Mouse (Mus musculus) gastrocnemius, postnatal 25 days (tissue): ENCODE measurements around the gene Olfr1489. TPM values are rescaled to one million over a fixed set of nuclear protein-coding genes. Genes with fewer than 3 reads are reported as not detected.
"Not testable (repeated sequence)": the region's sequence is repeated elsewhere in the genome, so short reads cannot be mapped to it uniquely, and the experiment has no call there.

Experiments used
- DNase-seq: peaks from one replicate; pipeline ENCODE4 v3.0.0; 2022
- long read RNA-seq, 2 experiments: library from polyadenylated mRNA; stranded (forward); transcript quantifications; one replicate each; pipeline ENCODE4 v2.0.0; 2021
- microRNA-seq, 2 experiments: library from miRNA; unstranded; fragments of <30 nt; microRNA quantifications; one replicate each; pipeline ENCODE4 v1.2.0; 2021; ENCODE audit warnings: borderline replicate concordance in 2 of 2
- total RNA-seq, 2 experiments: library from RNA; stranded (reverse); gene quantifications; 1 replicate in 1 of 2; 2 replicates in 1 of 2; pipeline ENCODE4 v1.2.3; 2021

Gene Olfr1489
- total RNA-seq, result not detected
- long read RNA-seq, experiment 1, result 0 reads
- long read RNA-seq, experiment 2, result 0 reads

- no peak for DNase-seq
Measured at GRCm38 (mm10) chr19:13631321-13631720, at the start of gene Olfr1489. Gene Olfr1489, plus strand, starts transcription at chr19:13631621.

GRCm38 (mm10) chr19:13583211-13583610 lies 48.2 kb upstream of the Olfr1489 start, which contains the start of gene Olfr1484:
Gene Olfr1484, plus strand, starts transcription at chr19:13583511.
- no peak for DNase-seq

GRCm38 (mm10) chr19:13617075-13617474 lies 14.3 kb upstream of the Olfr1489 start, which contains the start of gene Olfr1487:
Gene Olfr1487, plus strand, starts transcription at chr19:13617375.
- not testable (repeated sequence) for DNase-seq

GRCm38 (mm10) chr19:13650791-13651190 lies 19.4 kb downstream of the Olfr1489 start, which contains the start of gene Olfr1490:
Gene Olfr1490, plus strand, starts transcription at chr19:13651091.
- DNase-seq, result no peak

Small RNAs within 50 kb of the gene (microRNA-seq; reads per million reads assigned to microRNA genes)
- 0 reads per million in 2 experiments for gene Gm22323
- gene Gm23931, result 0 reads per million in 2 experiments

Other genes starting within 250 kb of the Olfr1489 start
- gene Olfr1469, start 223.8 kb upstream of the Olfr1489 start, total RNA-seq, result not detected
- not detected for gene Olfr1471, start 188.2 kb upstream of the Olfr1489 start, total RNA-seq
- gene Olfr1472, start 175.5 kb upstream of the Olfr1489 start, total RNA-seq, result not detected
- gene Olfr1474, start 162.1 kb upstream of the Olfr1489 start, total RNA-seq, result not detected
- not detected for gene Olfr1475, start 151.4 kb upstream of the Olfr1489 start, total RNA-seq
- not detected for gene Olfr1477, start 131.1 kb upstream of the Olfr1489 start, total RNA-seq
- gene Olfr1480, start 103.7 kb upstream of the Olfr1489 start, total RNA-seq, result not detected
- gene Olfr1484, start 48.1 kb upstream of the Olfr1489 start, total RNA-seq, result not detected
- gene Olfr1487, start 14.2 kb upstream of the Olfr1489 start, total RNA-seq, result not detected
- not detected for gene Olfr1490, start 19.5 kb downstream of the Olfr1489 start, total RNA-seq
- gene Olfr1491, start 65.6 kb downstream of the Olfr1489 start, total RNA-seq, result not detected
- not detected for gene Olfr1493-ps1, start 91.7 kb downstream of the Olfr1489 start, total RNA-seq
- not detected for gene Olfr1494, start 108.1 kb downstream of the Olfr1489 start, total RNA-seq
- gene Olfr1495, start 133.0 kb downstream of the Olfr1489 start, total RNA-seq, result not detected
- not detected for gene Olfr1496, start 146.3 kb downstream of the Olfr1489 start, total RNA-seq
- gene Olfr1497, start 166.6 kb downstream of the Olfr1489 start, total RNA-seq, result not detected
- gene Olfr1499, start 187.8 kb downstream of the Olfr1489 start, total RNA-seq, result not detected
- not detected for gene Olfr1500, start 198.9 kb downstream of the Olfr1489 start, total RNA-seq
- not detected for gene Olfr1501, start 219.1 kb downstream of the Olfr1489 start, total RNA-seq
- not detected for gene Olfr1502, start 230.2 kb downstream of the Olfr1489 start, total RNA-seq